Mouse (Mus musculus) cortical plate, adult 2 months (tissue): ENCODE results near the gene Sult2a1. TPM values are rescaled to one million over a fixed set of nuclear protein-coding genes. Genes with fewer than 3 reads are reported as not detected.
"Not testable (repeated sequence)": the region's sequence is repeated elsewhere in the genome, so short reads cannot be mapped to it uniquely, and the experiment has no call there.

Experiments used
- H3K27ac ChIP-seq: fragments of 200-500 bp; 2 replicates; pipeline ENCODE4 v1.5.1; 2012; ENCODE audit warnings: low read length, control low read depth, inconsistent platforms; ENCODE audit not compliant: insufficient read depth
- H3K4me1 ChIP-seq: fragments of 200-500 bp; 2 replicates; pipeline ENCODE4 v1.6.1; 2011; ENCODE audit warnings: low read length; ENCODE audit not compliant: control insufficient read depth, insufficient read depth
- H3K4me3 ChIP-seq: fragments of 200-500 bp; 2 replicates; pipeline ENCODE4 v1.5.1; 2011; ENCODE audit warnings: mild to moderate bottlenecking, low read length, control low read depth; ENCODE audit not compliant: insufficient read depth
- CTCF ChIP-seq: fragments of 200-500 bp; IDR thresholded peaks from 2 replicates; pipeline ENCODE4 v1.5.1; 2011; ENCODE audit warnings: mild to moderate bottlenecking, control low read depth, low read length; ENCODE audit not compliant: insufficient read depth; ENCODE audit errors: extremely low read depth
- POLR2A ChIP-seq: fragments of 200-500 bp; IDR thresholded peaks from 2 replicates; pipeline ENCODE4 v1.6.1; 2011; ENCODE audit warnings: mild to moderate bottlenecking, low read length, control low read depth; ENCODE audit not compliant: insufficient read depth; ENCODE audit errors: extremely low read depth
- polyA plus RNA-seq: library from polyadenylated mRNA; depleted of rRNA; stranded (reverse); fragments of >200 nt; gene quantifications from 2 replicates; pipeline ENCODE4 v1.2.3, GENCODE M21; 2012; rRNA removed

Sult2a1 gene
- polyA plus RNA-seq: not detected in 2 replicates

DNA sequence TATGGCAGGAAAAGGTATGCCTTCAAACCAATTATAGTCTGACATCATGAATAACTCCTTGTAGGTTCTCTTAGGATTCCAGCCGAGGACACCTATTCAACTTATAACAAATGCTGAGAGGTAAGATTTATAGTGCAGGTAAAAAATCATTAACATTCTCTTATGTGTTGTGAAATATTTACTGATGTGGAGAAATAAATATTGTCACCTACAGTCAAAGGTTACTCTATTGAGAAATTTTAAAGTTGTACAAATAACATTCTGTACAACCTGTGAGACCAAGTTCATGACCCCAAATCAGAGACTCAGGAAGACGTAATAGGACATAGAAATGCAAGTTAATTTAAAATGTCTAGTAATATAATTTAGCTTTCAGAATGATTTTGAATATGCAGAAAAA is at the start of gene Sult2a1:
TSS of gene Sult2a1 (minus strand) at position 101 of the 400 bp plus-strand sequence.
- not testable (repeated sequence) for H3K4me1 ChIP-seq, H3K4me3 ChIP-seq, H3K27ac ChIP-seq

DNA sequence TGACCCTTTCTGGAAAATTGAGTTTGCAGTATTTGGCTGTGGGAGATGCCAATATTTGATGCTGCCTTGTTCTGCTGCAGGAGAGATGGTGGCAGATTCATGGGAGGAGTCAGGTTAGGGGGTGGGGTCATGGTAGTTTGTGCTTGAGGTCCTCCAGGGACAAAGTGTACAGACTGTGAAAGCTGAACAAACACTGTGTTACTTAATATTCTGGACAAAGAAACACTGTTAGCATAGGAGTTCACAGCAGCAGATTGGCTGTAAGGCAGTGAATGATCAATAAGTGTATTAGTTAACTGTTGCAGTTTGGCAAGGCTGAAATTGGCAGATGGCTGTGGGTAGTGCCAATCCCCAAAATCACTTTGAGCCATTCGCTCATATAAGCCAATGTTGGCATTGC is 23.3 kb downstream of the Sult2a1 start:
- Histone ChIP-seq H3K4me3 (no peak overlapping the region), H3K4me1 (no peaks in the 10 kb centered on the region), H3K27ac (no peak overlapping the region)
- no peak for TF ChIP-seq CTCF
- TF ChIP-seq POLR2A: no peak

Other genes starting within 250 kb of the Sult2a1 start
- gene Sult2a5, start 213.4 kb downstream of the Sult2a1 start, polyA plus RNA-seq: not detected in 2 replicates
- not detected in 2 replicates for gene Sult2a2, start 103.9 kb downstream of the Sult2a1 start, polyA plus RNA-seq
- not detected in 2 replicates for gene Sult2a4, start 152.2 kb upstream of the Sult2a1 start, polyA plus RNA-seq